Mouse (Mus musculus) megakaryocyte, embryonic 14.5 days (primary cell): ENCODE data around the gene Mrpl48. TPM values are rescaled to one million over a fixed set of nuclear protein-coding genes. Genes with fewer than 3 reads are reported as not detected.

Experiments used
- H3K27me3 ChIP-seq: replicated peaks from 2 replicates; pipeline ENCODE3; 2012; ENCODE audit warnings: inconsistent platforms
- H3K36me3 ChIP-seq: replicated peaks from 2 replicates; pipeline ENCODE3; 2012; ENCODE audit warnings: low read length, inconsistent platforms, mixed read lengths
- H3K4me1 ChIP-seq: 2 replicates; pipeline ENCODE4 v1.6.1; 2012; ENCODE audit warnings: inconsistent platforms
- H3K4me3 ChIP-seq: replicated peaks from 2 replicates; pipeline ENCODE3; 2012; ENCODE audit warnings: moderate library complexity, mild to moderate bottlenecking, inconsistent platforms
- H3K9me3 ChIP-seq: 2 replicates; pipeline ENCODE4 v1.6.1; 2012; ENCODE audit warnings: inconsistent platforms
- FLI1 ChIP-seq: IDR thresholded peaks from 2 replicates; pipeline ENCODE4 v1.6.1; 2012; ENCODE audit warnings: low read length, inconsistent platforms, mixed read lengths
- GATA1 ChIP-seq: IDR thresholded peaks from 3 replicates; pipeline ENCODE4 v1.6.1; 2012; ENCODE audit warnings: mixed read lengths, low read length, inconsistent platforms, borderline replicate concordance
- polyA plus RNA-seq: library from polyadenylated mRNA; stranded (reverse); fragments of >175 nt; gene quantifications from 2 replicates; pipeline ENCODE4 v1.2.3, GENCODE M21; 2012; ENCODE audit warnings: low replicate concordance; ENCODE audit not compliant: insufficient read depth

The Mrpl48 gene
- polyA plus RNA-seq, 1 experiment: 6.0 TPM

GRCm38 (mm10) chr7:100537519-100537902, 70.6 kb downstream of the Mrpl48 start:
- Histone ChIP-seq H3K36me3 (peaks cover 25% of the 10 kb centered on the region), H3K4me1 (peaks cover 27% of the 10 kb centered on the region), H3K9me3 (no peaks in the 10 kb centered on the region), H3K27me3 (peaks cover 4% of the 10 kb centered on the region), H3K4me3 (peak overlapping the region; percentile 98)
- TF ChIP-seq GATA1 (no peak), FLI1 (no peak)

GRCm38 (mm10) chr7:100536804-100537518, 71.1 kb downstream of the Mrpl48 start, which contains the start of gene Coa4:
TSS of gene Coa4 (plus strand) at chr7:100537071.
- H3K36me3 ChIP-seq: peaks cover 25% of the 10 kb centered on the region
- H3K4me1 ChIP-seq: peaks cover 31% of the 10 kb centered on the region
- no peaks in the 10 kb centered on the region for H3K27me3 ChIP-seq
- TF ChIP-seq GATA1: no peak
- TF ChIP-seq FLI1: no peak
- no peaks in the 10 kb centered on the region for H3K9me3 ChIP-seq
- H3K4me3 ChIP-seq: peak within 1 kb of the TSS; percentile 98

GRCm38 (mm10) chr7:100535831-100536230, 72.3 kb downstream of the Mrpl48 start:
- Histone ChIP-seq H3K4me3 (no peak overlapping the region), H3K9me3 (no peaks in the 10 kb centered on the region)
- TF ChIP-seq FLI1: no peak
- no peak for TF ChIP-seq GATA1

GRCm38 (mm10) chr7:100534216-100534615, 73.9 kb downstream of the Mrpl48 start:
- H3K4me1 ChIP-seq: peaks cover 44% of the 10 kb centered on the region
- TF ChIP-seq FLI1 (no peak), GATA1 (no peak)
- no peaks in the 10 kb centered on the region for H3K9me3 ChIP-seq
- peaks cover 10% of the 10 kb centered on the region for H3K36me3 ChIP-seq
- no peaks in the 10 kb centered on the region for H3K27me3 ChIP-seq
- H3K4me3 ChIP-seq: no peak overlapping the region

More at GRCm38 (mm10) chr7:100535831-100536230, 72.3 kb downstream of the Mrpl48 start:
- H3K36me3 ChIP-seq: peaks cover 25% of the 10 kb centered on the region
- H3K4me1 ChIP-seq: peaks cover 42% of the 10 kb centered on the region
- H3K27me3 ChIP-seq: no peaks in the 10 kb centered on the region

GRCm38 (mm10) chr7:100533503-100533902, 74.6 kb downstream of the Mrpl48 start:
- peaks cover 44% of the 10 kb centered on the region for H3K4me1 ChIP-seq
- no peak for TF ChIP-seq FLI1
- no peaks in the 10 kb centered on the region for H3K9me3 ChIP-seq
- peaks cover 3% of the 10 kb centered on the region for H3K36me3 ChIP-seq
- no peak overlapping the region for H3K4me3 ChIP-seq
- no peaks in the 10 kb centered on the region for H3K27me3 ChIP-seq

DNA sequence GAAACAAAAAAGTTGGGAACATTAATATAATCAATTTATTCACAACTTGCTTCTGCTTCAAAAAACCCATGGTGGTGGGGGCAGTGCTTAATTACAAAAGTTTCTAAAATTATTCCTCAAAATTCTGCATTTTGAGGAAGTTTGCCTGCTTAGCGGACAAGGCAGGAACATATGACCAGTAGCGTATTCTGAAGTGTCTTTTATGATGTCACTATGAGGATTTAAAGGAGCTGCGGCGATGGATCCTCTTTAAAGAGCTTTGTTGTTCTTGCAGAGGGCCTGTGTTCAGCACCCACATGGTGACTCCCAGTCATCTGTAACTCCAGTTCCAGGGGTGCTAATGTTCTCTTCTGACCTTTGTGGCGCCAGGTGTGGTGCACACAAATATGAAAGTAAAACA, 77.3 kb downstream of the Mrpl48 start:
- Histone ChIP-seq H3K9me3 (no peaks in the 10 kb centered on the region), H3K27me3 (no peaks in the 10 kb centered on the region), H3K36me3 (no peaks in the 10 kb centered on the region), H3K4me3 (no peak overlapping the region), H3K4me1 (peaks cover 46% of the 10 kb centered on the region)
- no peak for TF ChIP-seq FLI1
- no peak for TF ChIP-seq GATA1

- Histone ChIP-seq H3K4me1 (peaks cover 26% of the 10 kb centered on the region), H3K4me3 (no peak overlapping the region), H3K9me3 (peaks cover 8% of the 10 kb centered on the region), H3K27me3 (no peaks in the 10 kb centered on the region), H3K36me3 (no peaks in the 10 kb centered on the region)
- TF ChIP-seq GATA1 (no peak), FLI1 (no peak)
These were observed 83.4 kb downstream of the Mrpl48 start for GRCm38 (mm10) chr7:100524669-100525068.

DNA sequence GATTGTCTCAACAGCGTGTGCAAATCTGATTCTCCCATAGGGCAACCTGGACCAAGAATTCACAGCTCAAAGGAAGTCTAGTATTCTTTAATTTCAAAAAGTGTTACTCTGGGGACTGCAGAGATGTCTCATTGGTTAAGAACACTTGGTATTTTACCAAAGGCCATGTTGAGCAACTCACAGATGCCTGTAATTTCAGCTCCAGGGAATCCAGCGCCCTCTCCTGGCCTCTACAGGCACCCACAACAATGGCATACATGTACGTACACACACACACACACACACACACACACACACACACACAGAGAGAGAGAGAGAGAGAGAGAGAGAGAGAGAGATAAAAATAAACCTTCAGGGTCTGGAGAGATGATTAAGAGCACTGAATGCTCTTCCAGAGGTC, 85.9 kb downstream of the Mrpl48 start:
- Histone ChIP-seq H3K36me3 (no peaks in the 10 kb centered on the region), H3K4me1 (peaks cover 29% of the 10 kb centered on the region), H3K9me3 (peaks cover 8% of the 10 kb centered on the region), H3K4me3 (no peak overlapping the region), H3K27me3 (peaks cover 2% of the 10 kb centered on the region)
- TF ChIP-seq GATA1 (no peak), FLI1 (no peak)

- H3K4me1 ChIP-seq: peaks cover 17% of the 10 kb centered on the region
- H3K9me3 ChIP-seq: peaks cover 8% of the 10 kb centered on the region
- peaks cover 2% of the 10 kb centered on the region for H3K27me3 ChIP-seq
- TF ChIP-seq GATA1 (no peak), FLI1 (no peak)
- no peaks in the 10 kb centered on the region for H3K36me3 ChIP-seq
- peak overlapping the region; percentile 71 for H3K4me3 ChIP-seq
These were observed 87.3 kb downstream of the Mrpl48 start for GRCm38 (mm10) chr7:100520663-100521285.

DNA sequence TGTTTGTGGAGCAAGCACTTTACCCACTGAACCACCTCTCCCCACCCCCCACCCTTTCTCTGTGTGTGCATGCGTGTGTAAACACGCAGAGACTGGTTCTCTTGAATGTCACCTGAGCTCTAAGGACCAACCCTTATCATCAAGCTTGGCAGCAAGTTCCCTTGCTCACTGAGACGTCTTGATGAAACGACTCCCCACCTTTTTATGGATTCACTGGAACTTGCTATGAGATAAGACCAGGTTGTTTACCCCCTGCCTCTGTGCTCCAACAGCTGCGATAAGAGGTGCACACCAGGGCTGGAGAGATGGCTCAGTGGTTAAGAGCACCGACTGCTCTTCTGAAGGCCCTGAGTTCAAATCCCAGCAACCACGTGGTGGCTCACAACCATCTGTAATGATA, 87.9 kb downstream of the Mrpl48 start:
- Histone ChIP-seq H3K4me1 (peaks cover 16% of the 10 kb centered on the region), H3K4me3 (no peak overlapping the region), H3K9me3 (peaks cover 8% of the 10 kb centered on the region), H3K36me3 (no peaks in the 10 kb centered on the region), H3K27me3 (peaks cover 2% of the 10 kb centered on the region)
- no peak for TF ChIP-seq FLI1
- TF ChIP-seq GATA1: no peak

DNA sequence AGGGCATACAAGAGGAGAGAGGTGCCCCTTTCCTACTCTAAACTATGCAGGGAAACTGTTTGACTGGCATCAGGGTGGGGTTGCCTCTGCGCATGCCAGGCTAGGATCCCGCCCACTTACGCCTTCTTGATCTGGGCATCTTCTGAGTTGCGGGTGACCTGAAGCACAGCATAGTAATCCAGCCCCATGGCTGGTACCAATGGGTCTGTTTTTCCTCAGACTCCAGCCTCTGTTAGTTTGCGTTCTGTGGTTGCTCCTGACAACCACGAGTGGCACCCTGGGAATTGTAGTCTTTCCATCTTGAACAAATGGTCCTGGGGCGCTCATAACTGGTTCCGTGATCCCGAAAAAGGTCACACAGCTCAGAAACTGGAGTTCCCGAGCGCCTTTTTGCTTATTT, 93.5 kb downstream of the Mrpl48 start, which contains the start of gene Dnajb13:
Dnajb13 (minus strand) TSS at position 388 of the 400 bp plus-strand sequence.
- Histone ChIP-seq H3K4me1 (peaks cover 21% of the 10 kb centered on the region), H3K36me3 (no peaks in the 10 kb centered on the region), H3K9me3 (no peaks in the 10 kb centered on the region), H3K4me3 (no peak within 1 kb of the TSS), H3K27me3 (peaks cover 29% of the 10 kb centered on the region)
- TF ChIP-seq GATA1 (no peak), FLI1 (no peak)
